Mouse (Mus musculus) kidney, embryonic 16.5 days (tissue): ENCODE results near the gene Grk6. TPM values are rescaled to one million over a fixed set of nuclear protein-coding genes. Genes with fewer than 3 reads are reported as not detected.

Experiments
- ATAC-seq: fragments of 200-750 bp; cut with Nextera tagmentation; 2 replicates; pipeline ENCODE4 v1.8.0; 2017; ENCODE audit warnings: moderate TSS enrichment; ENCODE audit not compliant: low FRiP score, low TSS enrichment
- H3K27ac ChIP-seq: fragments of 300-500 bp; sonication (generic); 2 replicates; pipeline ENCODE4 v1.5.1; 2014; ENCODE audit warnings: low read length
- H3K27me3 ChIP-seq: fragments of 300-500 bp; sonication (generic); 2 replicates; pipeline ENCODE4 v1.6.1; 2014; ENCODE audit warnings: low read length, control low read depth, mixed read lengths; ENCODE audit not compliant: insufficient read depth
- H3K36me3 ChIP-seq: fragments of 300-500 bp; sonication (generic); 2 replicates; pipeline ENCODE4 v1.6.1; 2014; ENCODE audit warnings: low read length, control low read depth, mixed read lengths; ENCODE audit not compliant: insufficient read depth
- H3K4me1 ChIP-seq: fragments of 300-500 bp; sonication (generic); 2 replicates; pipeline ENCODE4 v1.6.1; 2014; ENCODE audit warnings: low read length, control low read depth, mixed read lengths; ENCODE audit not compliant: insufficient read depth
- H3K4me2 ChIP-seq: fragments of 300-500 bp; sonication (generic); replicated peaks from 2 replicates; pipeline ENCODE4 v1.6.1; 2014; ENCODE audit warnings: low read depth, low read length
- H3K4me3 ChIP-seq: fragments of 300-500 bp; sonication (generic); 2 replicates; pipeline ENCODE4 v1.5.1; 2014; ENCODE audit warnings: mild to moderate bottlenecking, low read length
- H3K9ac ChIP-seq: fragments of 300-500 bp; sonication (generic); replicated peaks from 2 replicates; pipeline ENCODE4 v1.6.1; 2014; ENCODE audit warnings: low read length
- H3K9me3 ChIP-seq: fragments of 300-500 bp; sonication (generic); 2 replicates; pipeline ENCODE4 v1.6.1; 2016; ENCODE audit warnings: low read length, control low read depth
- WGBS: fragments of 180-500 bp; shearing (Covaris S2); extraction: QIAGEN DNeasy Blood & Tissue Kit; methylation state at CpG from one replicate; pipeline ENCODE4 v1.1.7; 2014; 5-methylcytosine and 5-hydroxymethylcytosine counted together
- polyA plus RNA-seq: library from polyadenylated mRNA; unstranded; fragments of >200 nt; fragmentation: Nextera tagmentation; extraction: Ambion mirVana; gene quantifications from 2 replicates; pipeline ENCODE4 v1.2.1, GENCODE M21; 2015

Gene Grk6
- polyA plus RNA-seq, 1 experiment from 2014 or later, result 25.6 TPM

- Histone ChIP-seq H3K36me3 (no peaks in the 10 kb centered on the region), H3K9ac (no peak overlapping the region), H3K4me1 (0 out of 2 replicates have a peak, but pooled peaks cover 3% of the 10 kb centered on the region), H3K9me3 (no peaks in the 10 kb centered on the region), H3K27me3 (no peaks in the 10 kb centered on the region), H3K4me3 (no peak overlapping the region), H3K4me2 (no peak overlapping the region), H3K27ac (no peak overlapping the region)
- WGBS, result 80% methylated on average over 4 of the region's 4 CpGs
- ATAC-seq, result no peak
Observed at GRCm38 (mm10) chr13:55407341-55407740, 37.5 kb upstream of the Grk6 start.

GRCm38 (mm10) chr13:55408546-55409120, 36.2 kb upstream of the Grk6 start:
- Histone ChIP-seq H3K9me3 (no peaks in the 10 kb centered on the region), H3K4me1 (0 out of 2 replicates have a peak, but pooled peaks cover 3% of the 10 kb centered on the region), H3K4me3 (no peak overlapping the region), H3K9ac (no peak overlapping the region), H3K4me2 (no peak overlapping the region), H3K27ac (no peak overlapping the region), H3K36me3 (no peaks in the 10 kb centered on the region), H3K27me3 (no peaks in the 10 kb centered on the region)
- WGBS, result 86% methylated on average over 19 of the region's 19 CpGs
- ATAC-seq, result no peak

- Histone ChIP-seq H3K9me3 (no peaks in the 10 kb centered on the region), H3K27ac (no peak overlapping the region), H3K36me3 (no peaks in the 10 kb centered on the region), H3K4me1 (peaks cover 8% of the 10 kb centered on the region), H3K27me3 (no peaks in the 10 kb centered on the region), H3K4me2 (no peak overlapping the region), H3K4me3 (no peak overlapping the region), H3K9ac (no peak overlapping the region)
- ATAC-seq, result no peak
- 69% methylated on average over 7 of the region's 7 CpGs for WGBS
Observed at GRCm38 (mm10) chr13:55411826-55412225, 33.0 kb upstream of the Grk6 start.

GRCm38 (mm10) chr13:55412643-55413307, 32.1 kb upstream of the Grk6 start:
- Histone ChIP-seq H3K36me3 (no peaks in the 10 kb centered on the region), H3K27me3 (0 out of 2 replicates have a peak, but pooled peaks cover 3% of the 10 kb centered on the region), H3K9ac (no peak overlapping the region), H3K4me3 (no peak overlapping the region), H3K27ac (no peak overlapping the region), H3K4me1 (peaks cover 8% of the 10 kb centered on the region), H3K4me2 (no peak overlapping the region), H3K9me3 (no peaks in the 10 kb centered on the region)
- ATAC-seq, result no peak
- WGBS, result 76% methylated on average over 13 of the region's 13 CpGs

- H3K4me2 ChIP-seq, result no peak overlapping the region
- 82% methylated on average over 12 of the region's 12 CpGs for WGBS
- peaks cover 13% of the 10 kb centered on the region for H3K4me1 ChIP-seq
- H3K9ac ChIP-seq, result no peak overlapping the region
- H3K27ac ChIP-seq, result no peak overlapping the region
- no peak for ATAC-seq
- H3K27me3 ChIP-seq, result peaks cover 3% of the 10 kb centered on the region; the same call in 1 of the 2 replicates
- no peaks in the 10 kb centered on the region for H3K36me3 ChIP-seq
- no peak overlapping the region for H3K4me3 ChIP-seq
- no peaks in the 10 kb centered on the region for H3K9me3 ChIP-seq
Observed at GRCm38 (mm10) chr13:55413333-55413732, 31.5 kb upstream of the Grk6 start.

GRCm38 (mm10) chr13:55414743-55415380, 30.0 kb upstream of the Grk6 start, which contains the start of gene Pfn3:
Pfn3 (minus strand) TSS chr13:55415232.
- Histone ChIP-seq H3K9me3 (no peaks in the 10 kb centered on the region), H3K36me3 (no peaks in the 10 kb centered on the region), H3K4me3 (peak within 1 kb of the TSS; percentile 43), H3K9ac (peak within 1 kb of the TSS; percentile 33), H3K4me2 (peak within 1 kb of the TSS; percentile 59), H3K27me3 (peaks cover 14% of the 10 kb centered on the region), H3K4me1 (peaks cover 16% of the 10 kb centered on the region), H3K27ac (no peak within 1 kb of the TSS)
- ATAC-seq, result peak; percentile 74
- 9% methylated on average over 41 of the region's 41 CpGs for WGBS

- WGBS, result 11% methylated on average over 12 of the region's 12 CpGs
- Histone ChIP-seq H3K4me3 (no peak overlapping the region), H3K9me3 (no peaks in the 10 kb centered on the region), H3K9ac (no peak overlapping the region), H3K27ac (no peak overlapping the region), H3K4me1 (peaks cover 31% of the 10 kb centered on the region), H3K27me3 (peaks cover 42% of the 10 kb centered on the region), H3K4me2 (0 out of 2 replicates have a peak overlapping the region, but pooled peaks have one; percentile 15), H3K36me3 (no peaks in the 10 kb centered on the region)
- ATAC-seq, result peak; percentile 68
Observed at GRCm38 (mm10) chr13:55418004-55418403, 26.9 kb upstream of the Grk6 start.

GRCm38 (mm10) chr13:55419142-55419541, 25.7 kb upstream of the Grk6 start:
- Histone ChIP-seq H3K9ac (no peak overlapping the region), H3K27ac (no peak overlapping the region), H3K4me3 (no peak overlapping the region), H3K27me3 (peaks cover 42% of the 10 kb centered on the region), H3K4me2 (no peak overlapping the region), H3K36me3 (no peaks in the 10 kb centered on the region), H3K4me1 (peaks cover 31% of the 10 kb centered on the region), H3K9me3 (no peaks in the 10 kb centered on the region)
- no peak for ATAC-seq
- WGBS, result 73% methylated on average over 5 of the region's 5 CpGs

- H3K27ac ChIP-seq, result no peak overlapping the region
- H3K36me3 ChIP-seq, result no peaks in the 10 kb centered on the region
- H3K9ac ChIP-seq, result no peak overlapping the region
- H3K4me2 ChIP-seq, result peak overlapping the region; percentile 51; the same call in 1 of the 2 replicates
- no peak for ATAC-seq
- H3K27me3 ChIP-seq, result peaks cover 42% of the 10 kb centered on the region
- WGBS, result 29% methylated on average over 51 of the region's 51 CpGs
- peaks cover 24% of the 10 kb centered on the region for H3K4me1 ChIP-seq
- H3K9me3 ChIP-seq, result no peaks in the 10 kb centered on the region
- H3K4me3 ChIP-seq, result no peak overlapping the region
Observed at GRCm38 (mm10) chr13:55420018-55420932, 24.6 kb upstream of the Grk6 start.
